Mouse (Mus musculus) midbrain, embryonic 12.5 days (tissue): ENCODE measurements around the gene Tmem171. TPM values are rescaled to one million over a fixed set of nuclear protein-coding genes. Genes with fewer than 3 reads are reported as not detected.

Experiments used
- ATAC-seq: fragments of 200-750 bp; cut with Nextera tagmentation; 2 replicates; pipeline ENCODE4 v1.8.0; 2017; ENCODE audit warnings: low read depth, moderate TSS enrichment, moderate library complexity; ENCODE audit not compliant: low FRiP score
- H3K27ac ChIP-seq: fragments of 300-500 bp; sonication (generic); replicated peaks from 2 replicates; pipeline ENCODE4 v1.5.1; 2016; ENCODE audit warnings: mild to moderate bottlenecking
- H3K27me3 ChIP-seq: fragments of 300-500 bp; sonication (generic); 2 replicates; pipeline ENCODE4 v1.6.1; 2016; ENCODE audit warnings: mild to moderate bottlenecking
- H3K36me3 ChIP-seq: fragments of 300-500 bp; sonication (generic); 2 replicates; pipeline ENCODE4 v1.6.1; 2016
- H3K4me1 ChIP-seq: fragments of 300-500 bp; sonication (generic); 2 replicates; pipeline ENCODE4 v1.6.1; 2016
- H3K4me2 ChIP-seq: fragments of 300-500 bp; sonication (generic); replicated peaks from 2 replicates; pipeline ENCODE4 v1.6.1; 2016; ENCODE audit warnings: mild to moderate bottlenecking, moderate library complexity
- H3K4me3 ChIP-seq: fragments of 300-500 bp; sonication (generic); 2 replicates; pipeline ENCODE4 v1.5.1; 2016; ENCODE audit warnings: mild to moderate bottlenecking
- H3K9ac ChIP-seq: fragments of 300-500 bp; sonication (generic); replicated peaks from 2 replicates; pipeline ENCODE4 v1.6.1; 2016; ENCODE audit warnings: mild to moderate bottlenecking, moderate library complexity
- H3K9me3 ChIP-seq: fragments of 300-500 bp; sonication (generic); 2 replicates; pipeline ENCODE4 v1.6.1; 2016; ENCODE audit warnings: mild to moderate bottlenecking
- WGBS: fragments of 180-500 bp; shearing (Covaris S2); methylation state at CpG from one replicate; pipeline ENCODE4 v1.1.7; 2016; 5-methylcytosine and 5-hydroxymethylcytosine counted together
- polyA plus RNA-seq: library from polyadenylated mRNA; unstranded; fragments of >200 nt; fragmentation: Nextera tagmentation; extraction: Ambion mirVana; gene quantifications from 2 replicates; pipeline ENCODE4 v1.2.1, GENCODE M21; 2016

The Tmem171 gene
- polyA plus RNA-seq, 1 experiment from 2014 or later: not detected

DNA sequence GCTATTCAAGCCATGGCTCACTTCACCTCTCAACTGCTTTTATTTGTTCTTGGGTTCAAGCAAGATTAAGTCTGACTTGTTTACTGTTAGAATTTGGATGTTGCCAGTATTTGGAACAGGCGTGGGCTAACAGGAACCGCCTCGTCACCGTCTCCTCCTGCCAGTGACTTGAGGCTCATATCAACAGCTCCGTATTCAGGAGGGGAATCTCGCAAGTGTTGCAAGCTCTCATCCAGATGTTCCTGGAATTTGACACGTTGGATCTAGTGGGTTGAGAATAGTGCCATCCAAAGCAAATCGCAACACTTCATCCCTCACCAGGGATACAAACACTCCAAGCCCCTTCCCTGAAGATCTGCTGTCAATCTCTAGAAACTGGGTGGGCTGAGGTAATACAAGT lies 15.6 kb upstream of the Tmem171 start:
- Histone ChIP-seq H3K9ac (no peak overlapping the region), H3K9me3 (peaks cover 3% of the 10 kb centered on the region; the same call in 1 of the 2 replicates), H3K4me1 (no peaks in the 10 kb centered on the region), H3K4me2 (no peak overlapping the region), H3K27ac (no peak overlapping the region), H3K4me3 (no peak overlapping the region), H3K27me3 (no peaks in the 10 kb centered on the region), H3K36me3 (no peaks in the 10 kb centered on the region)
- WGBS: 76% methylated on average over 8 of the region's 8 CpGs
- no peak for ATAC-seq

DNA sequence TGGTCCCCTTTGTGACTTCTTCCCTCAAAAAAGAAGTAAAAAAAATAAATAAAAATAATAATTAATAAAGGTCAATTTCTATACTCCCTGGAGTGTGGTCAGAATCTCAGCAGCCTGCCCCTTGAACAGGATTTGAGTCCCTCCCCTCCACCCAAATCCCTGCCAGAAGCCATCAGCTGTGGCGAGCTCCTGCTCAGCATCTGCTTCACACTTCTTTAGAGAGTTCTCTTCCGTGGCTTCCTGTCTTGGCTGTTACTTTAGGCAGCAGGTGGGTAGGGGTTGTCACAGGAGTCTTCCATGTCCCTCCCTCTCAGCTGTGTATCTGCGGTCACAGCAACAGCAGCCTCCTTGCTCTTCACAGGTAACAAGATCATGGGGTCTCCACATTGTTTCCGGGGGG lies 10.9 kb upstream of the Tmem171 start:
- Histone ChIP-seq H3K27me3 (no peaks in the 10 kb centered on the region), H3K4me3 (no peak overlapping the region), H3K36me3 (no peaks in the 10 kb centered on the region), H3K4me1 (no peaks in the 10 kb centered on the region), H3K27ac (no peak overlapping the region), H3K4me2 (no peak overlapping the region), H3K9ac (no peak overlapping the region), H3K9me3 (peaks cover 3% of the 10 kb centered on the region; the same call in 1 of the 2 replicates)
- 79% methylated on average over 4 of the region's 4 CpGs for WGBS
- ATAC-seq: no peak

DNA sequence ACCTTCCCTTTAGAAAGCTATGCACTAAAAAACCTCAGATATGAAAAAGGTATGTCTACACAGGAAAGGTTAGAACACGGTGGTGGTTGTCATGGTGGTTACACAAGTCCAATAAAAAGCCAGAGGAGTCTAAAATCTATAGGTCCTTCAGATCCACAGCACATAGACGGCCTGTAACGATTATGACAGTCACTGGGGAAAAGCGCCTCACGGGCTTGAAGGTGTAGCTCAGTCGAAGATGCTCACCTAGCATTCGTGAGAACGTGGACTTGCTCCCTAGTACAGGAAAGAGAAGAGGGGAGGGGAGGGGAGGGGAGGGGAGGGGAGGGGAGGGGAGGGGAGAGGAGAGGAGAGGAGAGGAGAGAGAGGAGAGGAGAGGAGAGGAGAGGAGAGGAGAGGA lies 9.2 kb upstream of the Tmem171 start:
- Histone ChIP-seq H3K9me3 (peaks cover 3% of the 10 kb centered on the region; the same call in 1 of the 2 replicates), H3K9ac (no peak overlapping the region), H3K36me3 (no peaks in the 10 kb centered on the region), H3K27ac (no peak overlapping the region), H3K4me1 (no peaks in the 10 kb centered on the region), H3K4me3 (no peak overlapping the region), H3K27me3 (no peaks in the 10 kb centered on the region), H3K4me2 (no peak overlapping the region)
- no peak for ATAC-seq
- 92% methylated on average over 7 of the region's 8 CpGs for WGBS

DNA sequence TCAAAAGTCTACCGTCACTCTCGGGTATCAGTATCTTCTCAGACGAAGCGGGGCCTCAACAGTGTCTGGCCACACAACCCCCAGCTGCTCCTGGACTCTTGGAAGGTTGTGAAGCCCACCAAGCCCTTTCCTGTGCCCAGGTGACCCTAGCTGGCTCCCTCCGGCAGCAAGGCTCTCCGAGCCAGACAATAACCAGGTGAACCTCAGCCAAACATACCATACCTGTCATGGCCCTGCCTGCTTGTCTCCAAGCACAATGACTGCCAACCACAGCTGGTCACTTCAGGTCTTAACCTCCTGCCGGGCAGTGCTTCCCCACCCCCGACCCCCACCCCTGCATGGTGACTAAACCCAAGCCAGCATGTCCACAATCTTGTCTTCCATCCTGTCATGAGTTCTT lies 7.7 kb upstream of the Tmem171 start:
- Histone ChIP-seq H3K9me3 (no peaks in the 10 kb centered on the region), H3K9ac (no peak overlapping the region), H3K4me2 (no peak overlapping the region), H3K27ac (no peak overlapping the region), H3K4me1 (no peaks in the 10 kb centered on the region), H3K36me3 (no peaks in the 10 kb centered on the region), H3K4me3 (no peak overlapping the region), H3K27me3 (no peaks in the 10 kb centered on the region)
- no peak for ATAC-seq
- WGBS: 86% methylated on average over 8 of the region's 8 CpGs

DNA sequence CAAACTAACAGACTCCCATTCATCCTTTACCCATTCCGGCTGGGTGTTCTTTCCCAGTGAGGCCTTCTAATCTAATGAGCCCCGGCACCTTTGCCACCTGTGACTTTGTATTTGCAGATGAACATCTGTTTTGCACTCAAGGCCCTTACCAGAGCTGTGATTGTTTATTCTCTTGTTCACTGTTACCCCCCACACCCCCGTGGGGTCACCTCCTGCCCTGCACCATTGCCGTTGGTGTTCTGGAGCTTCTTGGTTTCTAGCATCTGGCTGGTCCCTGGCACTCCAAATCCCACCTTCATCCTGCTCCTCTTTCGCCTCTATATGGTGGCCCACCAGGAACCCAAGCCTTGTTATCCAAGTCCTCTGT lies 6.7 kb upstream of the Tmem171 start:
- Histone ChIP-seq H3K4me1 (no peaks in the 10 kb centered on the region), H3K27me3 (peaks cover 5% of the 10 kb centered on the region; the same call in 1 of the 2 replicates), H3K4me3 (no peak overlapping the region), H3K4me2 (no peak overlapping the region), H3K27ac (no peak overlapping the region), H3K9ac (no peak overlapping the region), H3K36me3 (no peaks in the 10 kb centered on the region), H3K9me3 (no peaks in the 10 kb centered on the region)
- no peak for ATAC-seq
- WGBS: 87% methylated on average over 5 of the region's 5 CpGs

DNA sequence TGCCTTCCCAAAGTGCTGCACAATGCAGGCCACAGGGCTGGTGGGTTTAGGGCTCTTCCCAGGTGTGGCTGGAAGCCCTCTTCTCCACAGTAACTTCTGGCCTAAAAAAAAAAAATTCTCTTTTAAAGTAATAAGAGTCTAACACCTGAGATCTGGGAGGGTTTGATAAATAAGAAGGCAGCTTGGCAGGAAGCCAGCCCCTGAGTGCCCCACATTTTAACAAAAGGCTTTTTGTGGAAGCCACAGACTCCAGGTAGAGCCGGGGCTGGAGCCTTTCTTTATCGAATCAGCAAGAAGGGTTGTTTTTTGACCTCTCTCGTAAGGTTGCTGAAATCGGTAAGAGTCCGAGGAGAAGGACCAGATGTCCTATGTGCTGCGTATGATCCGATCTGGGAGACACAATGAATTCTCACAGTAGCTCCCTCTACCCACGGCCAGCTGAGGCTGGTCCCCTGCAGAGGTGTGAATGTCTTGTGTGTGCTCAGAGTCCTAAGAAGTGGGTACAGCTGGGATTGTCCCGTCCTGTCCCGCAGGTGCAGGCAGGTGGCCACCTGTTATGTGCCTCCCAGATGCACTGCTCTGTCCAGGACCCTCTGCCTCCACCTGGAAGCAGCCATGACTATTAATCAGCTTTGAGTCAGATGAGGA lies 6.2 kb upstream of the Tmem171 start:
- Histone ChIP-seq H3K27ac (no peak overlapping the region), H3K27me3 (peaks cover 10% of the 10 kb centered on the region), H3K9ac (no peak overlapping the region), H3K4me1 (no peaks in the 10 kb centered on the region), H3K4me2 (no peak overlapping the region), H3K4me3 (no peak overlapping the region), H3K9me3 (no peaks in the 10 kb centered on the region), H3K36me3 (no peaks in the 10 kb centered on the region)
- WGBS: 62% methylated on average over 10 of the region's 10 CpGs
- ATAC-seq: no peak

DNA sequence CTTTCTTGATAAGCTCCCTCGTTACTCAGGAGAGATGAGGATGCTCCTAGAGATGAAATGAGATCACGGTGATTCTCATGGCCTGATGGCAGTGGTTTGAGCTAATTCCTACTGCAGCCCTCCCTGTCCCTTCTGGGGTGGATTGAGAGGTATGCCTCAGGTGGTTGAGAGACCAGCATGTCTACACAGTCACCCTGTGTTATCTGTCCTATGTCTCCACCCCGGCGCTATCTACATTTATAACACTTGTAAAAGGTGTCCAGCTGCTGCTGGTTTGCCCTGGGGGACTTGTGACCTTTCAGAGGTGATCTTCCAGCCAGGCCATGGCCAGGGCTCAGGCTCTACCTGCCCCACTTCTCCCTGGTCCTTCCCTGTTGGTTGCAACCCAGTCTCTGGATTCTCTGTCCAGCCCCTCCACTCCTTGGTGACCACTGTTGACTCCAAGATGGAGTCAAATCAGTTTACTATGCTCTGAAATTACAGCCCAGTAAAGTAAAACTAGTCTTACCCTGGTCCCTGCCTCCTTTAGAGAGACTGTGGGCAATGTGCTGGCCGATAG lies 5.4 kb upstream of the Tmem171 start:
- WGBS: 88% methylated on average over 5 of the region's 5 CpGs
- H3K27ac ChIP-seq: no peak overlapping the region
- no peak for ATAC-seq
- H3K9ac ChIP-seq: no peak overlapping the region
- H3K9me3 ChIP-seq: no peaks in the 10 kb centered on the region
- H3K4me3 ChIP-seq: no peak overlapping the region
- peaks cover 17% of the 10 kb centered on the region for H3K27me3 ChIP-seq
- H3K4me2 ChIP-seq: no peak overlapping the region
- H3K4me1 ChIP-seq: peaks cover 2% of the 10 kb centered on the region
- no peaks in the 10 kb centered on the region for H3K36me3 ChIP-seq

DNA sequence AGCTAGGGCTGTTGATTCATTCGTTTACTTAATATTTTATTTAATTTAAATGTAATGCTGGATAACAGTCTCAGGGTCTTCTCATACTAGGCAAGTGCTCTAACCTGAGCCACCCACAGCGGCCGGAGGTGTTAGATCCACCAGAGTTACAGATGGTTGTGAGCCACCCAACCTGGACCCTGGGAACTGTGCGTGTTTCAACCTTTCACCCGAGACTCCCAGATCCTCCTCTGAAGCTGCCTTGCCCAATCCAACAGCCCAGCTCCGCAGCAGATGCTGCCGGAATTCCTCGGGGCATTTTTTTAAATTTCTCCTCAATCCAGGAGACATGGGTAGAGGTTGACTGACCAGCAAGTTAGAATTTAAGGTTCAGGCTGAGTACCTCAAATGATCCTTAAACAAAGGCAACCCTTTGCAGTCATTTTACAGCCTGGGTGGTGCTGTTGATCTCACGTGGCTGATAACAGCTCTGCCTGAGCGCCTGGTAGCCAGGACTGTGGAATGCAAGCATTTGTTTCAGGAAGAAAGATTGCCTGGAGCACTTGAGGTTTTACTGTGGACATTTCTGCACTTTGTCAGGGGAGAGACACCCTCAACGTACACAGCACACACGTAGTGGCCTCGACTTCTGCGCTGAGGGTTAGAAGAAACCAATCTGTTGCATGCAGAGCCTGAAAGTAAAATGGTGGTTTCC lies 4.6 kb upstream of the Tmem171 start:
- Histone ChIP-seq H3K4me1 (peaks cover 8% of the 10 kb centered on the region), H3K4me3 (no peak overlapping the region), H3K9ac (no peak overlapping the region), H3K27ac (no peak overlapping the region), H3K9me3 (no peaks in the 10 kb centered on the region), H3K27me3 (peaks cover 26% of the 10 kb centered on the region), H3K36me3 (no peaks in the 10 kb centered on the region), H3K4me2 (no peak overlapping the region)
- no peak for ATAC-seq
- 83% methylated on average over 14 of the region's 14 CpGs for WGBS

DNA sequence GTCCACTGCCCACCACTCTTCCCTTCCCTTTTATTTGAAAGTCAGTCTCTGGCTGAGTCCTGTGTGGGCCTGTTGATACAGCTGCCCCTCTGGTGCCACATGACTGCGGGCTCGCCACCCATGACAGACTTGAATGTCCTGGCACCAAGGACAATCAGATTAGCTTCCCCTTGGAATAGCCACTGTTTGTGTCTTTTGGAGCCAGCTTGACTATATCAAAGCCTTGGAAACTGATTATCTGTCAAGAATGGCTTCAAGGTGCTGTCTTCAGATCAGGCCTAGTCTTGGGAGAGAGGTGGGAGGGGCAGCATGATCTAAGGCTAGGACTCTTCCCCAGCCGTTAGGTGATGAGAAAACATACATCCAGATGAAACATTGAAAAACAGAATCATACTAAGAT lies 2.1 kb upstream of the Tmem171 start:
- no peak overlapping the region for H3K9ac ChIP-seq
- H3K27me3 ChIP-seq: peaks cover 38% of the 10 kb centered on the region
- no peaks in the 10 kb centered on the region for H3K36me3 ChIP-seq
- no peak for ATAC-seq
- 91% methylated on average over 3 of the region's 3 CpGs for WGBS
- no peak overlapping the region for H3K4me2 ChIP-seq
- H3K9me3 ChIP-seq: no peaks in the 10 kb centered on the region
- H3K4me3 ChIP-seq: no peak overlapping the region
- peaks cover 8% of the 10 kb centered on the region for H3K4me1 ChIP-seq
- no peak overlapping the region for H3K27ac ChIP-seq

DNA sequence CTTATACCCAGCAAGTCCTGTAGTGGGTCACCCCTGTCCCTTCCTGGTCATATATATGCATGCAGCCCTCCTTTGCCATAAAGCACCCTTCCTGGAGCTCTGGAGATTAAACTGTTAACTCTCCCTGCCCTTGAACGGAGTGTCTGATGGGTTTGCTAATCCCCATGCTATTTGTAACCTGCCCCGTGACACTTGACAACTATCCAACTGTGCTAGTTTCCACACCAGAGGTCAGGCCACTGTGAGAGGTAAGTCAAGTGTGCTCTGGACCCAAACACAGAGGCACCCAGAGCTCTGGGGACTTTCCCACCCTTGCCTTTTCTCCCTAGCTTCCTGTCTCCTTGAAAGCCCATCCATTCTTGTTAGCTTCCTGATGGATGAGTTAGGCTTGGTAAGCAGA lies 912 bp upstream of the Tmem171 start:
- H3K9me3 ChIP-seq: no peaks in the 10 kb centered on the region
- no peak overlapping the region for H3K4me2 ChIP-seq
- no peak overlapping the region for H3K9ac ChIP-seq
- H3K4me1 ChIP-seq: peaks cover 8% of the 10 kb centered on the region
- ATAC-seq: no peak
- 32% methylated on average over 2 of the region's 2 CpGs for WGBS
- peaks cover 38% of the 10 kb centered on the region for H3K27me3 ChIP-seq
- H3K4me3 ChIP-seq: no peak overlapping the region
- no peak overlapping the region for H3K27ac ChIP-seq
- no peaks in the 10 kb centered on the region for H3K36me3 ChIP-seq

DNA sequence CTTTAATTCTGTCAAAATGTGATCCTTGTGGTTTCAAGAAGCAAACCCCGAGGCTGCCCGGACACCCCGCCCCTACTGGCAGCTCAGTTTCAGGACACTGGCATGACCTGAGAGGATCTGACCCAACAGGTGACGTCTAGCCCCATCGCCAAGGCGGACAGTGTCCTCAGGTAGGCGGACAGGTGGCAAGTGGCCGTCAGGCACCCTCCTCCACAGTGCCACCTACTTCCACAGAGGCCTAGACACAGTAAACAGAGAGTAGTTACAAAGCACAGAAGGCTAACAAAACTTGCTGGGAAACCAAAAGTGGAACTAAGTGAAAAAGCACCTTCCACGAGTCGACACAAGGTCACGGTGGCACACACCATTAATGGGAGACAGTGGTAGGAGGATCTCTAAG lies 1.3 kb downstream of the Tmem171 start:
- no peak overlapping the region for H3K4me3 ChIP-seq
- H3K9me3 ChIP-seq: no peaks in the 10 kb centered on the region
- H3K4me2 ChIP-seq: no peak overlapping the region
- H3K4me1 ChIP-seq: peaks cover 8% of the 10 kb centered on the region
- no peak overlapping the region for H3K27ac ChIP-seq
- H3K27me3 ChIP-seq: peaks cover 38% of the 10 kb centered on the region
- ATAC-seq: no peak
- H3K36me3 ChIP-seq: no peaks in the 10 kb centered on the region
- H3K9ac ChIP-seq: no peak overlapping the region
- 89% methylated on average over 11 of the region's 11 CpGs for whole genome bisulfite sequencing

DNA sequence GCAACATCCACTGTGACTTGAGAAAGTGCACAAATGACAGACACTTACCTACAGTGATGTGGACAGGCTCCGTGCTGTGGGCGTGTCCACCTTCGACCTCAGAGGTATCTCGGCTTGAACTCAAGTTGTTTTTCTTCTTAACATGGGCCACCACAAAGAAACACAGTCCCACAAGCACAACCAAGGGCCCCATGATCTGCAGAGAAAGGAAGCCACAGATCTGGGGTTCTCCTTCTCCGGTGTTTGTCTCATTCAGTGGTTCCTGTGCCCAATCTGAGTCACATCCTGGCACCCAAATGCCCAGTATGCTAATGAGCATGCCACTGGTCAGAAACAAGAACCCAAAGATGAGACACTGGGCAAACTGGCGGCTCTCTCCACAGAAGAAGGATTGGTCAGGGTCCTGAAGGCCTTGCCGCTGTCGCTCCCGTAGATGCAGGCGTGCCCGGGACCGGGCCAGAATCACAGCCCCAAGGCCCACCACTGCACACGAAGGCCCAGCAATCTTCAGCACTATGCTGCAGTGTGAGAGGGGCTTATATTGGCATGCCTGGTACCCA lies 2.6 kb downstream of the Tmem171 start:
- no peaks in the 10 kb centered on the region for H3K36me3 ChIP-seq
- no peak overlapping the region for H3K27ac ChIP-seq
- peaks cover 13% of the 10 kb centered on the region for H3K4me1 ChIP-seq
- no peak for ATAC-seq
- H3K4me3 ChIP-seq: no peak overlapping the region
- no peak overlapping the region for H3K4me2 ChIP-seq
- no peaks in the 10 kb centered on the region for H3K9me3 ChIP-seq
- peaks cover 38% of the 10 kb centered on the region for H3K27me3 ChIP-seq
- WGBS: 94% methylated on average over 13 of the region's 13 CpGs
- no peak overlapping the region for H3K9ac ChIP-seq
